Mouse (Mus musculus) frontal cortex, postnatal 14 days (tissue): Measurements from ENCODE around the gene Olfr455.

ENCODE experiments used
- DNase-seq, 2 experiments: peaks; one replicate each; pipeline ENCODE4 v3.0.0; 2022; ENCODE audit warnings: low spot score in 2 of 2

Olfr455 gene

DNA sequence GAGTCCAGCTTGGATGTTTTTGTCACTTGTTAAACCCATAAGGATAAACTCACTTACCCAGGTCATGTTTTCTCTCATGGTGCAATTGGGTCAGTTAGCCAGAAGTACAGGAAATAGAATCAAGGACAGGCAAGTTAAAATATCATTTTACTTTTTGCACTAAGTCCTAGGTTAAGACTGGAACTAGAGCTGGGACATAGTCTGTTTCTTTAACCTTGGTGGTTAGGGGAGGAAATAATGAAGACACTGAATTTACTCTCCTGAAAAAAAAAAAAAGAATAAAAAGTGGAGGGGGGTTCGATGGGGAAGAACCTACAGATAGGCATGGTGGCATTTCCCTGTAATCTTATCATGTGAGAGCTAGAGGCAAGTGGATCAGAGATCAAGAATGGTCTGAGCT is 60.3 kb downstream of the Olfr455 start, which contains the start of gene Olfr456:
Gene Olfr456, minus strand, starts transcription at position 101 of the 400 bp plus-strand sequence.
- no peak for DNase-seq
